Mouse (Mus musculus) MEL-GATA-1-ER (cell line): ENCODE data around the gene Tgfbr2.

Experiments
- DNase-seq: peaks from one replicate; pipeline ENCODE4 v3.0.0-alpha.2; 2012; ENCODE audit warnings: low read depth; ENCODE audit errors: extremely low read depth

Tgfbr2 gene

GRCm38 (mm10) chr9:116160067-116160466, 15.1 kb downstream of the Tgfbr2 start:
- no peak for DNase-seq

- DNase-seq = no peak
These were observed 18.7 kb downstream of the Tgfbr2 start for GRCm38 (mm10) chr9:116156501-116156900.

- no peak for DNase-seq
These were observed 22.3 kb downstream of the Tgfbr2 start for GRCm38 (mm10) chr9:116152878-116153277.

- DNase-seq = no peak
These were observed 24.3 kb downstream of the Tgfbr2 start for GRCm38 (mm10) chr9:116150725-116151396.

GRCm38 (mm10) chr9:116148809-116149208, 26.4 kb downstream of the Tgfbr2 start:
- DNase-seq = no peak

- no peak for DNase-seq
These were observed 28.9 kb downstream of the Tgfbr2 start for GRCm38 (mm10) chr9:116146235-116146634.

- no peak for DNase-seq
These were observed 29.9 kb downstream of the Tgfbr2 start for GRCm38 (mm10) chr9:116145231-116145641.

- DNase-seq = no peak
These were observed 34.7 kb downstream of the Tgfbr2 start for GRCm38 (mm10) chr9:116140422-116140821.

GRCm38 (mm10) chr9:116139549-116139948, 35.6 kb downstream of the Tgfbr2 start:
- no peak for DNase-seq

GRCm38 (mm10) chr9:116138595-116139134, 36.5 kb downstream of the Tgfbr2 start:
- no peak for DNase-seq

GRCm38 (mm10) chr9:116137645-116138044, 37.5 kb downstream of the Tgfbr2 start:
- no peak for DNase-seq

- no peak for DNase-seq
These were observed 38.3 kb downstream of the Tgfbr2 start for GRCm38 (mm10) chr9:116136811-116137210.

- no peak for DNase-seq
These were observed 39.0 kb downstream of the Tgfbr2 start for GRCm38 (mm10) chr9:116136146-116136545.

GRCm38 (mm10) chr9:116134488-116134887, 40.7 kb downstream of the Tgfbr2 start:
- no peak for DNase-seq

- no peak for DNase-seq
These were observed 41.7 kb downstream of the Tgfbr2 start for GRCm38 (mm10) chr9:116133312-116133980.

- DNase-seq = no peak
These were observed 46.3 kb downstream of the Tgfbr2 start for GRCm38 (mm10) chr9:116128886-116129285.

- no peak for DNase-seq
These were observed 46.8 kb downstream of the Tgfbr2 start for GRCm38 (mm10) chr9:116128311-116128710.

- no peak for DNase-seq
These were observed 48.7 kb downstream of the Tgfbr2 start for GRCm38 (mm10) chr9:116126494-116126893.

GRCm38 (mm10) chr9:116122969-116123589, 52.1 kb downstream of the Tgfbr2 start:
- no peak for DNase-seq

GRCm38 (mm10) chr9:116122544-116122943, 52.6 kb downstream of the Tgfbr2 start:
- DNase-seq = no peak

GRCm38 (mm10) chr9:116121472-116121871, 53.7 kb downstream of the Tgfbr2 start:
- DNase-seq = no peak

- DNase-seq = no peak
These were observed 55.2 kb downstream of the Tgfbr2 start for GRCm38 (mm10) chr9:116119990-116120389.
